ENCODE assay signal across 18 mouse cellular contexts in genomic region chr3:131636126-131636525, GRCm38 (mm10).
DNase-seq lines count a peak whose midpoint lies in the region; ATAC-seq and TF ChIP-seq lines count a peak whose summit lies in the region.
"Had no signal": no experiment of that assay in that cellular context is flagged by ENCODE, and none has a peak within 500 bp of the region (broad histone marks: within the 10 kb centered on the region; RNA-seq: fewer than 3 reads in every experiment).

No protein-coding gene starts in this region.

- H3K4me3 ChIP-seq in gastrocnemius, adult 2 months, result no peak overlapping the region
- no peak overlapping the region for H3K4me3 ChIP-seq in C2C12 (ENCODE audit: insufficient read depth, poor library complexity, severe bottlenecking)
- H3K4me3 ChIP-seq in midbrain, embryonic 13.5 days (replicated peaks), result no peak overlapping the region
- no peak overlapping the region for H3K4me3 ChIP-seq in hindbrain, embryonic 11.5 days (ENCODE audit: low read depth, low read length)
- H3K4me3 ChIP-seq: embryonic facial prominence, embryonic 15.5 days; neural tube, embryonic 15.5 days had no signal

- H3K79me3 ChIP-seq in C2C12 (ENCODE audit: low read depth), result no peaks in the 10 kb centered on the region

- intact Hi-C loops in gastrocnemius, adult 2 months (cut with DNase I), result no loop called here

- peak; percentile 36 for DNase-seq in gastrocnemius, adult 2 months
- DNase-seq in gastrocnemius, adult 8-10 months (ENCODE audit: low spot score in 2 of 2), result no peak
- DNase-seq in 3134 (ENCODE audit: extremely low read depth, insufficient read length, low spot score), result peak; percentile 27
- DNase-seq in adrenal gland, postnatal 36 days, result peak; percentile 25 to 56
- no peak for DNase-seq in hindbrain, embryonic 11.5 days (ENCODE audit: low spot score)
- DNase-seq: cerebellum, adult 9-10 months; gastrocnemius, postnatal 25 days; heart, postnatal 4 days; kidney, adult 9 months; kidney, postnatal 36 days; lung, postnatal 4 days; thymus, postnatal 4 days had no signal

- H3K9me3 ChIP-seq in midbrain, embryonic 13.5 days, result no peaks in the 10 kb centered on the region
- H3K9me3 ChIP-seq in hindbrain, embryonic 11.5 days (ENCODE audit: control insufficient read depth, low read length), result no peaks in the 10 kb centered on the region
- H3K9me3 ChIP-seq: embryonic facial prominence, embryonic 15.5 days; neural tube, embryonic 15.5 days had no signal

- H3K36me3 ChIP-seq in C2C12 (ENCODE audit: control insufficient read depth, insufficient read depth), result peaks cover 28% of the 10 kb centered on the region
- peaks cover 28% of the 10 kb centered on the region for H3K36me3 ChIP-seq in midbrain, embryonic 13.5 days
- no peaks in the 10 kb centered on the region for H3K36me3 ChIP-seq in hindbrain, embryonic 11.5 days (ENCODE audit: control insufficient read depth, insufficient read depth, low read length)

- ATAC-seq in midbrain, embryonic 13.5 days, result no peak
- no peak for ATAC-seq in hindbrain, embryonic 11.5 days (ENCODE audit: low FRiP score)

- no peak overlapping the region for H3K9ac ChIP-seq in midbrain, embryonic 13.5 days (replicated peaks)
- no peak overlapping the region for H3K9ac ChIP-seq in hindbrain, embryonic 11.5 days (ENCODE audit: low read depth, low read length)
- H3K9ac ChIP-seq: embryonic facial prominence, embryonic 15.5 days; neural tube, embryonic 15.5 days had no signal

- peaks cover 25% of the 10 kb centered on the region for H3K4me1 ChIP-seq in midbrain, embryonic 13.5 days (replicated peaks)
- no peaks in the 10 kb centered on the region for H3K4me1 ChIP-seq in hindbrain, embryonic 11.5 days (replicated peaks; ENCODE audit: control insufficient read depth, insufficient read depth, low read length)
- H3K4me1 ChIP-seq: embryonic facial prominence, embryonic 15.5 days had no signal

- WGBS in midbrain, embryonic 13.5 days, result 42% methylated on average over 5 of the region's 5 CpGs
- WGBS in hindbrain, embryonic 11.5 days, result 50% methylated on average over 5 of the region's 5 CpGs

- no peak overlapping the region for H3K27ac ChIP-seq in gastrocnemius, adult 2 months
- no peak overlapping the region for H3K27ac ChIP-seq in midbrain, embryonic 13.5 days
- H3K27ac ChIP-seq in hindbrain, embryonic 11.5 days (ENCODE audit: low read depth, low read length), result no peak overlapping the region
- H3K27ac ChIP-seq: embryonic facial prominence, embryonic 15.5 days; neural tube, embryonic 15.5 days had no signal

- H3K27me3 ChIP-seq in C2C12 (ENCODE audit: control insufficient read depth, insufficient read depth, insufficient read length), result no peaks in the 10 kb centered on the region
- H3K27me3 ChIP-seq in midbrain, embryonic 13.5 days, result no peaks in the 10 kb centered on the region
- no peaks in the 10 kb centered on the region for H3K27me3 ChIP-seq in hindbrain, embryonic 11.5 days (ENCODE audit: control insufficient read depth, insufficient read depth, low read length)
- H3K27me3 ChIP-seq: embryonic facial prominence, embryonic 15.5 days; neural tube, embryonic 15.5 days had no signal

- no peaks in the 10 kb centered on the region for H3K79me2 ChIP-seq in C2C12 (ENCODE audit: control insufficient read depth, insufficient read depth)

- H3ac ChIP-seq in C2C12 (ENCODE audit: control insufficient read depth, insufficient read length, low read depth), result no peak overlapping the region

- TF ChIP-seq CTCF in gastrocnemius, adult 2 months (IDR thresholded peaks at IDR 0.05), result no peak
- TF ChIP-seq CTCF in C2C12 (IDR thresholded peaks at IDR 0.05; ENCODE audit: control insufficient read depth, insufficient read depth, insufficient read length), result no peak

- H3K4me2 ChIP-seq in midbrain, embryonic 13.5 days (replicated peaks), result no peak overlapping the region
- no peak overlapping the region for H3K4me2 ChIP-seq in hindbrain, embryonic 11.5 days (replicated peaks; ENCODE audit: low read depth, low read length)
- H3K4me2 ChIP-seq: embryonic facial prominence, embryonic 15.5 days; heart, embryonic 11.5 days; midbrain, embryonic 11.5 days; neural tube, embryonic 15.5 days had no signal

TF ChIP-seq in C2C12, 6 proteins besides CTCF, POLR2A, EP300 and RAD21:
- TF ChIP-seq USF1 (IDR thresholded peaks at IDR 0.05; ENCODE audit: low read depth) (no peak), MYOD1 (IDR thresholded peaks at IDR 0.05; ENCODE audit: control insufficient read depth, insufficient read length, low read depth) (peak; percentile 83)
TF ChIP-seq in C2C12: peak in this region for 1.

Comparison
In these comparisons a context has a peak if more than half of its experiments do, and no peak if none do; other contexts are left out.
1. DNase-seq: peak in gastrocnemius, adult 2 months (single experiment), 3134 (single experiment) and adrenal gland, postnatal 36 days (2 of 2); none in gastrocnemius, adult 8-10 months (0 of 2) and hindbrain, embryonic 11.5 days (single experiment).